Mouse (Mus musculus) brain, embryonic 14.5 days (tissue): ENCODE measurements around the gene Atp2b4. TPM values are rescaled to one million over a fixed set of nuclear protein-coding genes. Genes with fewer than 3 reads are reported as not detected.

Experiments used
- DNase-seq: peaks from one replicate; pipeline ENCODE4 v3.0.0-alpha.2; 2011; ENCODE audit warnings: low read depth
- CTCF ChIP-seq: fragments of 200-500 bp; IDR thresholded peaks from 2 replicates; pipeline ENCODE4 v1.5.1; 2012; ENCODE audit warnings: inconsistent platforms, mild to moderate bottlenecking, moderate library complexity, borderline replicate concordance; ENCODE audit not compliant: insufficient read depth, insufficient read length; ENCODE audit errors: extremely low read depth
- POLR2A ChIP-seq: fragments of 200-500 bp; IDR thresholded peaks from 2 replicates; pipeline ENCODE4 v1.6.1; 2012; ENCODE audit warnings: mild to moderate bottlenecking, inconsistent platforms, borderline replicate concordance; ENCODE audit not compliant: poor library complexity, insufficient read depth, insufficient read length, severe bottlenecking; ENCODE audit errors: extremely low read depth
- polyA plus RNA-seq: library from polyadenylated mRNA; depleted of rRNA; stranded (reverse); fragments of >200 nt; gene quantifications from 2 replicates; pipeline ENCODE4 v1.2.3, GENCODE M21; 2012

Atp2b4 gene
- polyA plus RNA-seq, 1 experiment = 25.0 TPM

DNA sequence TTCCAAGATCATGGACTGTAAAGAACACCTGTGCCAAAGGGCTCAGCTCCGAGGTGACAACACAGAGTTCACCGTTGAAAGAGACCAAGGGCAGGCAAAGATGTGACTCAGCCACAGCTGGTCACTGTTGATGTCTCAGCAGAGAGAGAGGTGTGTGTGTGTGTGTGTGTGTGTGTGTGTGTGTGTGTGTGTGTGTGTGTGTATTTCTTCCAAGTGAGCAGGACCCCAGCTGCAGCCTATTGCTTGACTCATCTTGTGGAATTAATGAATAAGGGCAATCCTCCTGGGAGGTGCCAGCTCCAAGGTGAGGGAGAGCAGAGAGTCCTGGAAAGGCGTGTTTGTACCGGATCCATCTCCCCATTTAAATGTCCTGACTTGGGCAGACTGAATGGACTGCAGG is 35.5 kb downstream of the Atp2b4 start:
- TF ChIP-seq POLR2A = no peak
- no peak for TF ChIP-seq CTCF
- DNase-seq = no peak

DNA sequence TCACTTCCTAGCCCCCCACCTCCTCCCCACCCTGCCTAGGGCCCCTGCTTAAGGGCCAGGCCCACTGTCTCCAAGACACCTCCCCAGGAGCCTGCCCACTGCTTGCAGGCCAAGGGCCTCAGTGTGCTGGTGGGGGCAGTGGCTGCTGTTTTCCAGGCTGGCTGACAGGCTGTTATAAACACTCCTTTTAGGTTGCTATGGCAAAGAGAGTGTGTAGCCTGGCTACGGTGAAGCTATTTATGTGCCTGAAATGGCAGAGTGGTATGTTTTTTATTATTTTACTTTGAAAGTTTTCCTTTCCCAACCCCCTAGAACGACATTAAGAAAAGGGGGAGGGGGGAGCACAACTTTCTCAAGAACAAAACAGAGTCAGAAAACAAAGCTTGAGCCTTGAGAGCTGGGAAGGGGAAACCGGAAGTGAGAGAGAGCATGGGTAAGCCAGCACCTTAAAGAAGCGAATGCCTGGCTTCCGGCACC is 37.9 kb downstream of the Atp2b4 start:
- peak; percentile 70 for DNase-seq
- no peak for TF ChIP-seq CTCF

DNA sequence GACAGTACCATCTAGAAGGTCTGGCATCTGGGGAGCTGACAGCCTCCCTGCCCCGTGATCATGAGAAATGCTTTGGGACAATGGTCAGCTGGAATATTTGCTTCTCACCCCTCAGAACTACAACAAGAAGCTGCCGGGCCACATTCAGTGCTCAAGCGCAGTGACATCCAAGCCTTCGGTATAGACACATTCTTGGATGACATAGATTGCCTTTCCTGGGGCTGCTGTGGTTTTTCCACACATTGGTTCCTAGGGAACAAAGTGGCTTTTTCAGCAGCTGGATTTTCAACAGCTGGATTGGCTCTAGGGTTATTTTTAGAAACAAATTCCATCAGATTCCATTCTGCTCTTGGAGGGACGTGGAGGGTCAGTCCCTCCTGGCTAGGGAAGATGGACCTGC is 39.6 kb downstream of the Atp2b4 start:
- TF ChIP-seq POLR2A (no peak), CTCF (no peak)

DNA sequence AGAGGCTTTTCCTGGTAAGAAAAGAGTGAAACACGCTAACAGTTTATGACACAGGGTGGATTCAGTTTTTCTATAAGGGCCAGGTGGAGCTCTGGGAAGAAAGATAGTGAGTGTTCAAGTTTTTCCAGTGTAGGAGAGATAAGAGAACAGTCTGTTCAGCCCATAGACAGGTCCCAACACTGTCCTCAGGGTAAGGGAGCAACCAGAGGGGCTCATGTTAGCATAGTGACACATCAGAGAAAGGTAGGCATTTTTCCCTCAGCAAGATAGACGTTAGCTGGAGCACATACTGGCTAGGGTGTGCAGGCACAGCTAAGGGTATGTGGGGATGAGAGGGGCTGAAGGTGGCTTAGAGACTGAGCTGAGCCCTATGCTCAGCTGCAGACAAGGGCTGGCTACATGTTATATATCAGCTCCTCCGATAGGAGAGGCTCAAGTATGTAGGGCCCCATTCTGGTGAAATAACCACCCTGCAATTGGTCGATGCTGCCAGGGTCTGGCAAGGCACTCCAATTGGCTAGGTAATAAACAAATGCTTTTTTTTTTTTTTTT is 46.4 kb downstream of the Atp2b4 start:
- DNase-seq = no peak
- TF ChIP-seq POLR2A (no peak), CTCF (no peak)

More for the DNA sequence above, 39.6 kb downstream of the Atp2b4 start:
- no peak for DNase-seq

DNA sequence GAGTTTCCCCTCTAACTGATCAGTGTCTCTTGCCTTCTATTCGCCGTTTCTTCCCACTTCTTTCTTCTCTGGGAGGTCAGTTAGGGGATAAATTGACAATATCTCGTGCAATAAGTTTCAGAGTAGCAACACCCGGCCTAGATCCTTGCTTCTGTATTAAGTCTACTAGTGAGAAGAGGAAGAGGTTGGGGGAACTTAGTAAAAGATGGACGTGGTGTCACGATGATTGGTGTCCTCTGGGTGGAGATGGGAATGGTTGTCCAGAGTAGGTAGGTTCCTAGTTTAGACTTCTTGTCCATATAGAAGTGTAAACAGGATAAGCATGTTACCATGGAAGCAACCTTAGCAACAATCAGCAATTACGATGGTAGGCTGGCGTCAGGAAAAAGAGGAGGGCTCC is 47.5 kb downstream of the Atp2b4 start:
- TF ChIP-seq CTCF = no peak
- no peak for TF ChIP-seq POLR2A

DNA sequence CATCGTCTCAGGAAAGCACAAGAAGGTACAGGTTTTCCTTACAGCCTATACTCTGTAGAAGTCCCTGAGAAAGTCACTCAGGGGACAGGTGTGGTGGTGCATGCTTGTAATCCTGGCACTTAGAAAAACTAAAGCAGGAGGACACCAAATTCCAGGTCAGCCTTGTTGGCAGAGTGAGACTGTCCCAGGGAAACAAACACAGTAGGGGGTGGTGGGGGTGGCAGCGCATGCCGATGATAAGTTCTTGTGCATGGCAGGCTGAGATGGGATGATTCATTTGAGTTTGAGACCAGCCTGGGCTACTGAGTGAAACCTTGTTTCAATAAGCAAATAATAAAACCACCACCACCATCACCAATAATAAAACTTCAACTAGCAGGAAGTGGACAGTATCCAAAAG is 49.2 kb downstream of the Atp2b4 start:
- no peak for TF ChIP-seq CTCF
- no peak for TF ChIP-seq POLR2A
- no peak for DNase-seq

More for the DNA sequence above, 47.5 kb downstream of the Atp2b4 start:
- no peak for DNase-seq

DNA sequence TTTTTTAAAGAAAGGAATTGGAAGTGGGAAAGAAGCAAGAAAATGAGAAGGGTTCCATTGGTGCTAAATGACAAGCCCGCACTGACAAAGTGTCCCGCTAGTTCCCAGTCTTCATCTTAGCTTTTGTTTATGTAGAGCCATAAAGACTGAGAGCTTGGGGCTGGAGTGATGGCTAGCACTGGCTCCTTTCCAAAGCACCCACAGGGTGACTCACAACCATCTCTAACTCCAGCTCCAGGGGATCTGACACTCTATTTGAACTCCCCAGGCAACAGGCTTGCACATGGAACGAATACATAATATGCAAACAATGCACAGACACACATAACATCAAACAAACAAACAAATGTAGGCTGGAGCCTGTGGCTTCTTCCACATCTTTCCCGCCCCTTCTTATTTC is 50.9 kb downstream of the Atp2b4 start:
- no peak for DNase-seq
- TF ChIP-seq CTCF (no peak), POLR2A (no peak)

DNA sequence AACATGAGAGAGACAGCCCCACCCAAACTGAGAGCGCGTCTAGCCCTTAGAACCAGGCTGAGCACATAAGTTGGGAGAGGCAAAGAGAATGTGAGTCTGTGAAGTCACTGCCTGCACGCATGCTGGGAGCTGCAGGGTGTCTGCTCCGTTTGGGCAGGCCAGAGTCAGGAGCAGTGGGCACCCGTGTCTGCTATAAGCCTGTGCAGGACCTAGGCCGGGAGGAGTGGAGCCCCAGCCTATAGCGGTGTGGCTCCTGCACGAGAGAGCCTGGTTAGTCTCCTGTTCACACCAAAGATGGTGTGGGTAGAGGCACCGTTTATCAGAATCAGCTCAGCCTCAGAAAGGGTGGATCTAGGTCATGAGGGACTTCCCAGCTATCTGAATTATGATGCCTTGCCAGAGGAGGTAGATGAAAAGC is 55.8 kb downstream of the Atp2b4 start:
- TF ChIP-seq POLR2A (no peak), CTCF (no peak)
- DNase-seq = no peak

DNA sequence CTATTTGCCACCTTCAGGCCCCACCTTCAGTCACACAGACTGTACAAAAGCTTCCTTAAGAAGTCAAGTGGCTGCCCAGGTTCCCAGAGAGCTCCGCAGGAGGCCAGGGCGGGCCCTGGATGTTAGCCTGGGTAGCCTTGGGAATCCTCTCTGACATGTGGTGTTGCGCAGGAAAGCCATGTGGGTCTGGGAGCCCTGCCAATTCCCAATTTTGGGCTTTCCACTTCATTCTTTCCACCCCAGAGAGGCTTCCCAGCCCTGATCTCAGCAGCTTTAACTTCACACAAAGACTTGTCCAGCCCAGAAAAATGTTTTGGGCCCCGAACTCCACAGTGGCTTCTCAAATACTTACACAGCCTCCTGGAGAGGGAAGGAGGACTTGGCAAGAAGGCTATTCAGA is 56.2 kb downstream of the Atp2b4 start:
- TF ChIP-seq CTCF = no peak
- TF ChIP-seq POLR2A = no peak
- peak; percentile 75 for DNase-seq

DNA sequence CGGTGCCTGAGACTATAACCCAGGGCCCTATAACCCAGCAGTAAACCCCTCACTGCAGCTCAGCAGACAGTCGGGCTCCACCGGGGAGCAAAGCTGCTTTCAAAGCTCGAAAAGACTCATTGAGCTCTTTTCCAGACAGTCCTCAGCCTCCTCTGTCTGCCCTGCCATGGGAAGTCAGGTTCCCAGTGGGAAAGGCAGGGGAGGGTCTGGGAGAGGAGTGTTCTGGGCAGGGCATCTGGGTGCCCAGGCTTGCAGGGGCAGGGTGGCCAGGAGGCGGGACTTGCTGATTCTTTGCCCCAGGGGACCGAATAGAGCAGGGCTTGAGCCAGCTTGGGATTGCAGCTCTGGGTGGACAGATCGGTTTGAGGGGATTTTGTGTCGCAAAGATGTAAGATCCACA is 58.3 kb downstream of the Atp2b4 start:
- no peak for DNase-seq
- TF ChIP-seq POLR2A = no peak
- no peak for TF ChIP-seq CTCF

DNA sequence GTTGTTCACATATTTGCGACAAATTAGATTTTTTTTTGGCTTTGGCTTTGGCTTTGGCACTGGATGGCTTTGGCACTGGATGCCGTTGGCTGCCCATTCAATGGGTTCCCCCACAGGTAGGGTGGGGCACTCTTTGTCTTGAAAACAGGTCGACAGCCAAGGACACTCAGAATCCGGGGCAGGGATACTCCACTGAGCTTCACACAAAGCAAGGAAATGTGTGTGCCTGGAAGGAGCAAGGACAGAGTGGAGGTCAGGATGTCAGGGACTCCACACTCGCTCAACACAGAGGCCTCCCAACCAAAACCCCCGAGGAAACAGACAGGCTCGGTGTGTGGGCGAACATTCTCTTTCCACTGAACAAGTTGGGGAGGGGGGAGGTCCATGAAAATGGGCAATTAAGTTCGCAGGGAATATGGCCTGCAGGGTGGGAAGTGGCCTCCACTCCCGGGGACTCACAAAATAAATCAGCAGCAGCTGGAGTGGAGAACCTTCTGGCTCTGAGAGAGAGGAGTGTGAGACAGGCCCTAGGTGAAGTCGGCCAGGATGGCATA is 58.9 kb downstream of the Atp2b4 start:
- TF ChIP-seq POLR2A (no peak), CTCF (no peak)
- DNase-seq = peak; percentile 25

DNA sequence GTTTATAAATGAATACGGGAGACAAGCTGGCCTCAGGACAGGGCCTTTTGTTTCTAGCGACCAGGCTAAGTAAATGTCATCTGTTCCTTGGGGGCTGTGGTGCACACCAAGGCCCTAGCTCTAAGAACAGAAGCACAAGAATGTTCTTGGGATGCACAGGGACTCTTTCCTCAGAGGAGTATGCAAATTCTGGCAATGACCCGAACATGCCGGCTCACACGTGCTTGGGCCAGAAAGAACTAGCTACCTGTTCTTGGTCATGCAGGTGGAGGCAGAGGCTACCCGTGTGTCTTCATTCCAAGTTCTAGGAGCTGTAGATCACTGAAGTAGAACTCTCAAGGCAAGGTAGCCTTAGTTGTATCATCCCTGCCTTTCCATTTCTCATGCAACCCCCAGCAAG is 59.7 kb downstream of the Atp2b4 start:
- TF ChIP-seq CTCF (no peak), POLR2A (no peak)
- no peak for DNase-seq
